Mouse (Mus musculus) cerebellum, adult 9-11 months (tissue): ENCODE data around the gene Irf8.
A peak's percentile ranks its signal among the peaks of the same experiment; 100 is the strongest.

Experiments used
- DNase-seq: peaks from one replicate; pipeline ENCODE4 v3.0.0; 2022

Gene Irf8

DNA sequence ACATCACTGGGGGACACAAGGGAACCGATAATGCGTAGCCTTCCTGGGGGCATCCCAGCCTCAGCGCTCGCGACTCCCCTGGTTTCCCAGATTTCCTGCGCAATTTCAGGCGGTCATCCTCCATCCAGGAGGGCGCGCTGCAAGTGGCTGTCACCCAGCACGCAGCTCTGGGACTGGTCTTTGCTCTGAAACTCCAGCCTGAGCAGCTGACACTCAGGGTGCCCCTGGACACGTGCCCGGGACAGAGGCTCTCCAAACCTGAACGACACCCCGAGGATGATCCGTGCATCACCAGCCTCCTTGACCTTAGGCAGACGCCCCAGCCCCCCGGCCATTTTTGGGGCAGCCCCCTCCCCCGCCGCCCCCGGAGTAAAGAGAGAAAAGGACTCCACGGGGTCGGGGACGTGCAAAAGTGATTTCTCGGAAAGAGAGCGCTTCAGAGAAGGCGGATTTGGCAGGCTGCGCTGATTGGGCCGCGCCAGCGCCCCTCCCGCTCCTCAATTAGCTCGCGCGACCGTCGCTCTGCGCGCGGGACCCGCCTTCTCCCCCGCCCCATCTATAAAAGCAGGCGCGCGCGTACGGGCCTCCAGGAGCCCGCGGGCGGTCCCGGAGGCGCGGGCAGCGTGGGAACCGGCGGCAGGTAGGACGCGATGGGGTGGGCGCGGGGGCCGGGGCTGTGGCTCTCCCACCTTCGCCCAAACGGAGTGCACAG, at the start of gene Irf8:
TSS of gene Irf8 (plus strand) at position 589 of the 712 bp plus-strand sequence.
- peak; percentile 23 for DNase-seq

DNA sequence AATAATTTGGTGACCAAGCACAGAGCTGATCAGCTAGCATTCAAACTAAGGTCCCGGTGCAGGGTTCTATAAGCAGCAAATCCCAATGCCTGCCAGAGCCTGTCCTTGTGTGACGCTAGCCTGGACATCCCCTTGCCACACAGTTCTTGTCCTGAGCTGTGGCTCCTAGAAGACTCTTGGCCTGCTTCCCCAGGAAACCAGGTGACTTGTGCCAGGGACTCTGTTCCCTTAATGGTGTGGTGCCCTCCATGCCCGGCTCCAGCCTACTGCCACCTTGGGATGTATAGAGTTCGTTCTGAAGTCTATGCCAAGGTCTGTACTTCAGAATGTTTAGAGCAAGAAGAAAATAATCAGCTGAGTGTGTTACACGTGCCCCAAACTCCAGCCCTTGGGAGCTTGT, 49.6 kb upstream of the Irf8 start:
- no peak for DNase-seq

DNA sequence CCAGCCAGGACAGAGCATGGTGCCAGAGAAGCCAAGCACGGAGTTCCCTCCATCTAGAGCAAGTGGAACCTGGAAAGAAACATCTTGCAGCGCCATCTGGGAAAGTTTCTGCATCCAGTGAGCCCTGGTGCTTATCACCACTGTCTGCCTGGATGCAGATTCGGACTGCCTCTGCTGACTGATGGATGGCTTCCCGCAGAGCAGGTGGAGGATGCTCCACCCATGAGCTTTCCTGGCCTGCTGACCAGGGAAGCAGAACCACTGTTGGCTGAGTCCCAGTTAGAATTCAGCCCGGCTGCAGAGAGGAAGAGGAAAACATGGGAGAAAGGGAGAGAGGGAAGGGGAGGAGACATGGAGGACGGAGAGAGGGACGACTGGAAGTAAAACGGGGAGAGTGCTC, 48.4 kb upstream of the Irf8 start:
- DNase-seq: no peak

DNA sequence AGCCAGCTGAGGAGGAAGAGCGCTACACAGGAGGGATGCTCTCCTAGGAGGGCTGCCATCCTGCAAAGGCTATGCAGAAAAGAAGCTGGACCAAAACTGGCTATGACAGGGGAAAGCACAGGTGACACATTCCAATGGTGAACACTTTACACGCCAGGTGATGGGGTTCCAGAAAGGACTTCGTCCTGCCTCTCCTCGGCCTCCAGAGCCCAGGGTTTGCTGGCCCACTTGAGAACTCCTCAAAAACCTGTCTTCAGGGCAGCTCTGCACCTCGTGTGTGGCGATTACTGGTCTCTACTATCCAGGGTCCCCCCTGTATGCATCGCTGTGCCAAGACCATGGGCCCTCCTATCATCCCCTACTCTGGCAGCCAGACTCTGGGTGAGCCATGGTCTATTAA, 47.6 kb upstream of the Irf8 start:
- DNase-seq: no peak

DNA sequence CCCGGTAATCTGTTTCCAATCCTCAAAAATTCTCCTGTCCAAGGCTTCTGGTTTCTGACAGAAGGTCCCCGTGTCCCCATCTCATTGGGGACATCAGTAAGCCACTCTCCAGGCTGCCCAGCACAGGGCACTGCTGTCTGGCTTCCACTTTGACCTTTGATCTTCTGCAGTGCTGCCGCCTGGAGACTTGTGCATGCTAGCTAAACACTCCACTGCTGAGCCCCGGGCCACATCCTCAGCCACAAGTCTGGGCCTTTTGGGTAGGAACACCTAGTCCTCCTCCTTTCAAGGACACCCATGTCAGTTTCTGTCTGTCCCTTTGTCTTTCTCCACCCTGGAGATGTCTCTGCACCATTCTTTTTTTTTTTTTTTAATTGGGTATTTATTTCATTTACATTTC, 43.2 kb upstream of the Irf8 start:
- DNase-seq: no peak

DNA sequence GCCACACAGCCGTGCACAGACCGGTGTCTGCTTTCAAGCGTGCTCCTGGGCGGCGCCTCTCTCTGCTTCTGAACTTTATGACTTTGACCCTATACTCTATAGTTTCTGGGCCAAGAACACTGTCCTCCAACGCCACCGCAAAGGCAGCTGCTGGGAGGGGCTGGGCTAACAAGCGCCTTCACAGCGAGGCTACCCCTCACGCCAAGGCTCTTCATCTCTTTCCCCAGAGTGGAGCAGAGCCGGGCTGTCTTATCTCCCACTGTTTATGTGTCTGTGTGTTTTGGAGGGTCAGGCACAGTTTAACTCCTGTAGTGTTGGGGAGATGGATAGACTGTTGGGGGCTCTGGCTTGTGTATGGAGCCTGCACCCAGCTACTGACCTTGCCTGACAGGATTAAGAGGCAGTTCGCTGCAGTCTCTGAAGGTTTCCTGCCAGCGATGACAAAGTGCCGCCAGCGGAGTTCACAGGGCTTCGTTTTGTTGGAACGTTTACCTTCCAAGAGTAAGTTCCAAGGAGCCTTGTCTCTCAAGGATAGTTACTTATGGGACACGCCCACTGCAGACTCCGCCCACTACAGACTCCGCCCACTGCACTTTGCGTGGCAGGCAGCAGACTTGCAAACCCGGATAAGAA, 42.2 kb upstream of the Irf8 start:
- no peak for DNase-seq

DNA sequence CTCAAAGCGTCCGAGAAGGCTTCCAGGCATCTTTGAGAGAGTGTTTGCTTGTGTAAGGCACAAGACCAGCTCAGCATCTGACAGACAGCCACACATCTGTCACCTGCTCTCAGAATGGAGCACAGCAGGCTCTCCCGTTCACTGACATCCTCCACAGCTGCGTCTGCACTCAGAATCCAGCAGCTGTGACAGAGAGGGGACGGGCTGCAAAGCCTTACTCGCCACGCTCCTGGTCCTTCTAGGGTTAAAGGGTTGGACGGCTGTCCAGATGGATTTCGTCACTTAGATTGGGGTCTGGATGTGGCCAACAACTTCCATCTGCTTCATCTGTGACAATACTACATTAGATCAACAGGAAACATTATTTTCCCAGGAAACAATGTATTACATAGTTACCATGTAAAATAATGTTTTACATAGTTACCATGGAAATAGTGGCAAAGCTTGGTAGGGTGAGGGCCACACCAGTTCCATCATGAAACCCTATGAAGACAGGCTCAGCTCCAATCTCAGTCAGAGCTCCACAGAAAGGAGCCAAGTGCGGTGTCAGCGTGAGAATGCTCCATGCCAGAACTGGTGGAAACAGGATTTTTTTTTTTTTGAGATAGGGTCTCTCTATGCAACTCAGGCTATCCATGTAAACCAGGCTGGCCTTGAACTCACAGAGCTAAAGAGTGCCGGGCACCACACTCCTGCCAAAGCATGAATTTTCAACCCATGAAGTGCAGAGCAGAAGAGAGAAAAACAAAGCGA, 39.6 kb upstream of the Irf8 start:
- DNase-seq: no peak

DNA sequence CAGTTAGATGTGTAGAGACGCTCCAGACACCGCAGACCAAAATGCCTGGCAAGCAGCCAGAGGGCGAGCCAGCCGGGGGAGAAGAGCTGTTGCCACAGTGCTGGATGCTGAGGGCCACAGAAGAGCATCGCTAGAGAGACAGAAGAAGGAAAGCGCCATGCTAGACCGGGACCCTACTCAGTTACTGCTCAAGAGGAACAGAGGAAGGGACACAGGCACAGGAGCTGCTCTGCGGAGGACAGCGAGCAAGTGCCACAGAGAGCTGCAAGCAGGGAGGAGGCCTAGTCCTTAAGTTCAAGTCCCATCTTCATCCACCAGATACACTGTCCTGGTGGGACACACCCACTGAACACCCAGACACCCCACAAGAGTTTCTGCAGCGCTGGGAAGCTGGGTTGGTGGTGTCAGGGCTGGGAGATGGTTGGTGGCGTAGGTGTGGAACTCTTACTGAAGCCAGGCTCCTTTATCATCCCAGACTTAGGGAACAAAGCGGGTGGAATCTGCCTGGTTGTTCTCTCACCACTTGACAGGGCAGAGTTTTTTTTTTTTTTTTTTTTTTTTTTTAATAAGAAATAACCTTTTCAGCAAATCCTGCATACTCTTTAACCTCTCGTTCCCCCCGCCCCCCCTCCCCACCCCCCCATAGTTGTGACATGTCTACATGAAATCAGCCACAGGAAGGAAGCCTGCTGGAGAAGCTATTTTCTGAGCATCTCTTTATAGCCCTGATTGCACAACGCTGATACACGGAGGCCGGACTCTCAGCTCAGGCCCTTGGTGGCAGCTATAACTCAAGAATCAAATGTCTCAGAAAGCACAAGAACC, 38.8 kb upstream of the Irf8 start:
- DNase-seq: no peak

DNA sequence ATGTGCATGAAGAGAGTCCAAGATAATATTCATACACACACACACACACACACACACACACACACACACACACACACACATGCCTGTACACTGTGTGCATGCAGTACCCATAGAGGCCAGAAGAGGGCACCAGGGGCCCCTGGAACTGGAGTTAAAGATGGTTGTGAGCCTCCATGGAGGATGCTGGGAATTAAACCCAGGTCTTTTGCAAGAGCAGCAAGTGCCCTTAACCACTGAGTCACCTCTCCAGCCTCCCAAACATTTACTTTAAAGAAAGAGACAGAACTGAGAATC, 38.2 kb upstream of the Irf8 start:
- no peak for DNase-seq

DNA sequence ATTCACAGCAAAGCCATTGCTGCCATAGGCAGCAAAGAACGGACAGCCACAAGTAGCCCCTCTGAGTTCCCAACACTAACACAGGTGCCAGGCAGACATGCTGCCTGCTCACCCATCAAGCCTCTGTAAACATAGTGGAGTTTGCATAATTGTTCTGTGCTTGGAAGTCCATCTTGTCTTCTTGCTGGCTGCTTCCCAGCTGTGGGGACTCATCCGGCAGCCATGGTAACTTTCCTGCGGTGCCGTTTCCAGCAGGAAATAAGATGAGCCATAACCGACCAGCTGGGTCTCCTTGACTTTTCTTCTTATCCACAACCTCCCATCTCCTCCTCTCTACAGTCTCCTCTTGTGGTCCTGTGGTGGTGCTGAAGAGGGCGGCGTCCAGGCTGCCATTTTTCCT, 37.7 kb upstream of the Irf8 start:
- DNase-seq: no peak

DNA sequence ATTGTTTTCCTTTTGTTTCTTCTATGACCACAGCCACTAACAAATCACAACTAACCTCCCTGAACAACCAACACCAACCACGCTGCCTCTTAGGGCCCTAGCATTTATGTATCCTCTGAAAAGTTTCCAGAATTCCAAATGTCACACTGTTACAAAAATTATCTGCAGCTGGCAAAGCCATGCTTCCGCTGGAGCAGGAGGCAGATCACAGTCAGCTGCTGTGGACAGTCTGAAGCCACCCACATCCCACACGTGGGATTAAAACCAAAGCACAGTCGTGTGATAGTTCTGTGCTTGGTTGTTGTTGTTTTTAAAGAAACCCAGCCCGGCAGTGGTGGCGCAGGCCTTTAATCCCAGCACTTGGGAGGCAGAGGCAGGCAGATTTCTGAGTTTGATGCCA, 37.1 kb upstream of the Irf8 start:
- DNase-seq: no peak

DNA sequence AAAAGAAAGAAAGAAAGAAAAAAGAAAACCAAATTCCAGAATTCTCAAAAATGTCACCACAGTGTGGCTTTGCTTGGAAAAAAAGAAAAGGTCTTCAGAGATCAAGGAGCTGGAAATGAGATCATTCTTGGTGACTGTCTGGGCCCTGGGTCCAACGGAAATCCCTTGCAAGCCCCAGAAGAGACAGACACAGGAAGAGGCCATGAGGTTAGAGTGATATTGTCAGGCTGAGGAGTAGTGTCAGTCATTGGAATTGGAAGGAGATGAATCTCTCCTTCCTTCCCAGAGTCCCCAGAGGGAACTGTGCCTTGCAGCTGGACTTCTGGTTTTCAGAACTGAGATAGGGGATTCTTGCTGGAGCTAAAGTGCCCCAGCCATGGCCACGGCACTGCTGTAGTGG, 36.6 kb upstream of the Irf8 start:
- no peak for DNase-seq

DNA sequence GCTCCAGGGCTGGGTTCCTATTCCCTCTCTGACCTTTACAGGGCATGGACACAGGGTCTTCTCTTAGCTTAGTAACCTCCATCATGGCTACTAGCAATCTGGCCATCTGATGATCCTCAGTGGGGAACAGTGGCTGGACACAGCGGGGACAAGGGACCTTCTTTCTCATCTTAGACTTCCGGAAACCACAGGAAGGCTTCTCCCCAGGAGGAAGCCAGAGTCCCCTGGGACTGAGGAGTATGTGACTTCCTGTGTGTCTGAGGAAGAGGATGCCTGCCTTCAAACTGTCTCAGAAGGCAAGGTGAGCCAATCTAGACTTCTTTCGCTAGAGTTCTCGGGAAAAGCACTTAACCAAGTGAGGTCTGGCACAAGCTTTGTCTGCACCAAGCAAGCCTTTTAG, 36.1 kb upstream of the Irf8 start:
- no peak for DNase-seq

DNA sequence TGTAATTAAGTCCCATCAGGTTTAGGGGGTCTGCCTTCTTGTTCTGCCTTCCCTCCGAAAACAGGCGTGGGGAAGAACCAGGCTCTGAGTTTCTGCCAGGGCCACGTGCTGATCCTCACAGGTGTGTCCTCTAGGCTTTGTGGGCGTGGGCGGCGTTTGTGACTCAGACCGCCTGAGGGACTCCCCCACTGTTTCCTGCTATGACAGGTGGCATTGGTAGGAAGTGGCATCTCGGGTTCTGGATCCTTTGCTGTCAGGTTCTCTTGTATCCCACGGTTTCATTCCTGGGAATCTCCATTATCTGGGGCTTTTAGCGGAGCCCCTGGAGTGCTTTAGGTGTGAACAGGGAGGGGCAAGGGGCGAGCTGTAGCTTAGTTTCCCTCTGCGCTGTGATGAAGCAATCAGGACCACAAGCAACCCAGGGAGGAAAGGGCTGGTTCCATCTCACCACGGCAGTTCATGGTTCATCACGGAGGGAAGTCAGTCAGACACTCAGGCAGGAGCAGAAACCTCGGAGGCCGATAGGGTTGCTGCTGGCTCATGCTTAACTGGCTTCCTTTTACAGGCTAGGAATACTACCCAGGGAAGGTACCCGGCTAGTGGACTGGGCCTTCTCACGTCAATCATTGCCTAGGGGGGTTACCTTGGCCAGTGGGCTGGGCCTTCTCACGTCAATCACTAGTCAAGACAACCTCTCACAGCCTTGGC, 34.2 kb upstream of the Irf8 start:
- DNase-seq: peak; percentile 20

DNA sequence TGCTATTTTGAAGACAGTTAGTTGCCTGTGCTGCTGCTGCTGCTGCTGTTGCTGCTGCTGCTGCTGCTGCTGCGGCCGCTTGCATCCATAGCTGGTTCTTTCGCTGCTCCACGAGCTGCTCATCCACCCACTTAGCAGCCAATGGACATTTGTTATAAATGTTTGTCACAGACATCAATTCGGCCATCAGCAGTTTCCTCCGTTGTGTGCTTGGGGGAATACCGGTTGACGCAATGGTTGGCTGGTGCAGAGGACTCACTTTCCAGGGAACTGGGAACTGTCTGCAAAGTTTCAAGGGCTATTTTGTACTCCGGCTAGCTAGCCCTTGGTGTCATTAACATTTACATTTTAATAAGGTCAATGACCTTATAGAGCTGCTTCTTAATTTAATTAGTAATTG, 32.0 kb upstream of the Irf8 start:
- DNase-seq: no peak

DNA sequence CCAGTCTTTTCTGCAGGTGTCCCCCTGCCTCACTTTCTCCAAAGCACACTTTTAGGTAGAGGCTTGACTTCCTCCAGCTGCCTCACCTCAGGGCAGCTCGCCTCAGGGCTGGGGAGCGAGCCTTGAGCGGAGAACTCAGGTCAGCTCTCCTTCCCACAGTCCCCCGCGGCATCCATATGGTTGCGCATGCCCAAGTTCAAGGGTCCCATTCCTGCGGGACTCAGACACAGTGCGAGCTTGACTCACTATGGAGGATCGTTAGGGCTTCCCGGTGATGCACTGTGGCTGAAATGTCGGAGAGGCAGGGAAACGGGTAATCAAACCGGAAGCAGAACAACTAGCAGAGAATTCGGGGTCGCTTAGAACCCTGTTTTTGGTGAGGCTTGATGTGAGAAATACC, 31.0 kb upstream of the Irf8 start:
- no peak for DNase-seq

DNA sequence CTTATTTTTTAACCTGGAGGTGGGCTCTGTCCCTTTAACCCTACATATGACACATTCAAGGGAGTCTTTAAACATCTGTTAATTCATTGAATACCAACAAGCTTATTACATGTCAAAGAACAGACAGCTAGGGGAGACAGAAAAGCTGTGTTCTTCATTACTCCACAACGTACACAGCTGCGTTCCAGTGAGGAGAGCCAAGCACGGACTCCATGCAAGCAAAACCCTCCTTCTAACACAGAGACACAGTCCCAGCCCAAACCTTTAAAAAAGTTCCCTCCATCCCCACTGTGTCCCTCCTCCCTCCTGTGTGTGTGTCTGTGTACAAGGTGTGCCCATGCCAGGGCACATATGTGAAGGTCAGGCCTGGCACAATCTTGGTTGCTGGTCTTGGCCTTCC, 30.0 kb upstream of the Irf8 start:
- DNase-seq: no peak

DNA sequence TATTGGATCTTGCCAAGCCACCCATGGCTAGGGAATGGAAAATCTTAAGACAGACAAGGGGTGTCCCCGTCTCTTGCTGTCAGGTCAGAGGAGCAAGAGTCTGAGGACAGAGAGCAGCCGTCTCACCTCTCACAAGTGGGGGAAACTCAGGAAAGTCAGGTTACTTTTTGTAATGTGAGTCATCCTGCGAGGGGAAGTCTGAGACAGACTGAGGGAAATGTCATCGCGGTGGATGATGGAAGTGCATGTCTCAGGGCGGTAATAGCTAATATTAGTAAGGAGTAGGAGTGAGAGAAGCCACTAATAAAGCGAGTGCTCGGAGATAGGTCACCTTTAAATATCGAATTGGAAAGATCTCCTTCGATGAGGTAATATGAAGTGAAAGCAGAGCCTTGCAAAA, 27.0 kb upstream of the Irf8 start:
- DNase-seq: no peak

DNA sequence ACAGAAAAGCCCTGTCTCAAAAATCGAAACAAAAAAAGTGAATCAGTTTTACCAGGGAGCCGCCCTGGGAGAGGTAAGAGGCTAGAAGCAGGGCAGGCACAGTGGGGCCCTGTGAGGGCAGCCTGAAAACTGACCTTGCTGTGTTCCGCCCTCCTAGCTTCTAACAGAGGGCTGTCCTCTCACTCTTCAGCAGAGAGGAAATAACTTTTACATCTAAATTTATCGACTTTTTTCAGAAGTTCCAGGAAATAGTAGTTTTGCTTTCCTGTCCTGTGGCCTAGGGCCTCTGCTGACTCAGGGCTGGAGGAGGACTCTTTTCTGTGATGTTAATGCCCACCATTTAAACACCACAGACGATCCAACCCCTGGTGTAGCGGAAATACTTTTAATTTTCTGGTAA, 21.0 kb upstream of the Irf8 start:
- no peak for DNase-seq

DNA sequence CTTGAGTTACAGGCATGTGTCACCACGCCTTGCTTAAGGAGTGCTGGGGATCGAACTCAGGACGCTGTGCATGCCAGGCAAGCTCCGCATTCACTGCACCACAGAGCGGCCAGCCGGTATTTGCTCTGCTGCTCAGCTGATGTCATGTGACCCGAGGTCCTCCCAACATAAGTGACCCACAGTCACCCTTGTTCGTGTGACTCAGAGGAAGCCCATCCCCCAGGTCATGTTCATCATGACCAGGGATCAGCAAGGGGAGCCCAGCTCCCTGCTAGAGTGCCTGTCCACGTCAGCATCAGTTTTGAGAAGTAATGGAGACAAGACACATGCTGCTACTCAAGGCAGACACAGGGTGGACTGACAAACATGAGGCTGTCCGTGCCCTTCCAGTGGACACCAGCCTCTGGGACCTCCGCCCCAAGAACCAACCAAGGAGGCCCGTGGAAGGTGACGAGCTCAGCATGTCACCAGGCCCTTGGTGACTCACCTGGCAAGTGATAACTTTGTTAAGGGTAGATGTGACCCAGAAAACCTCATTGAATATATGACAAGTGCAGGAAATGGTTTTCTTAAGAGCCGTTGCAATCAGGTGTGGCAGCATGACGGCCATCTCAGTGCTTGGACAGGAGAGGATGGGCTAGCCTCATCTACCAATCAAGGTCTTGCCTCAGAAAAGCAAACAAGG, 20.0 kb upstream of the Irf8 start:
- DNase-seq: no peak

DNA sequence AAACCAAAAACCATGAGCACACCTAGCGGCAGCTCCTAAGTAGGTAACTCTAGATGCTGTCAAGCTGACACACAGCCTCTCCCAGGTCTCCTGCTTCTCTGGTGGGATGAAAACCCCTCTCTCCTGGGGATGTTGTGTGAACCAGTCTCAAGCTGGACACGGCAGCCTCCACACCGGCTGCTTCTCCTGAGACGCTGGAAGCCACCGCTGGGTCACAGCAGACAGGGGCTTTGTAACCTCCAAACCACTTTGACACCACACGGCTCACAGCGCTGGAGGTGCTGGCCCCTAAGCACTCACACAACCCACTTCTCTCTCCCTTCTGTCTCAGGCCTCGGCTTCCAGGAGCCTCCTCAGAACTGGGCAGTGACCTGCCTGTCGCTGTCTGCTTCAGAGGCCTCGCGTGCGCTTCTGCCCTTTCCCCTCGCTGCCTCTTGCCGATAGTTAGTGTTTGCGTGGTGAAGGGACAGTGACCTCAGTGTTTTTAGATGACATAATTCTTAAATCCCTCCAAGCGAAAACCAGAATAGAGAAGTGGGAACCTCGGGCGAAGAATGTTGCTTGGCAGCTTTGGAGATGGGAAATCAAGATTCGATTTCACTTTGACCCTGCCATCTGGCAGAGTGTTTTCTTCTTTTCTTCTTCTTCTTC, 16.4 kb upstream of the Irf8 start:
- no peak for DNase-seq

DNA sequence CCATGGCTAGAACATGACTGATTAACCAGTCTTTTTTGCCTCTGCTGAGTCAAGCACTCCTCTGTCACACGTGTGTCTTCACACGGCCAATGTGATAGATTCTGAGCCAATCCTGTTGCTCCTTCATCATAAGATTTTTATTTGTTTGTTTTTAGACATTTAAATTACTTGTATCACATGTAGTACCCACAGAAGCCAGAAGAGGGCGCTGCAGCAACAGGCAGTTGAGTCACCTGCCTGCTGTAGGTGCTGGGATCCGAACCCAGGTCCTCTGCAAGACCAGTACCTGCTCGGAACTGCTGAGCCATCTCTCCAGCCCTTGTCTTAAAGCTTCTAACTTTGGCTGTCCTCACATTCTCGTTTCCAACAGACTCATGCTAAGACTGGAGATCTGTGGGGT, 13.1 kb upstream of the Irf8 start:
- DNase-seq: no peak
